Mouse (Mus musculus): Measurements from ENCODE around the gene Pcbp2.

- TF ChIP-seq CTCF (IDR thresholded peaks at IDR 0.05; ENCODE audit: control insufficient read depth, insufficient read depth, low read length), result no peak
- TF ChIP-seq POLR2A (IDR thresholded peaks at IDR 0.05; ENCODE audit: borderline replicate concordance, control insufficient read depth, low read depth, low read length), result no peak
Observed at GRCm38 (mm10) chr15:102505073-102505769, 34.9 kb downstream of the Pcbp2 start.
